Mouse (Mus musculus): ENCODE results near the gene Gsta2. TPM values are rescaled to one million over a fixed set of nuclear protein-coding genes. Genes with fewer than 3 reads are reported as not detected.
"Not testable (repeated sequence)": the region's sequence is repeated elsewhere in the genome, so short reads cannot be mapped to it uniquely, and the experiment has no call there.

Gsta2 gene
- polyA plus RNA-seq, 1 experiment from 2014 or later = not detected

- Histone ChIP-seq H3K9ac (ENCODE audit: low read length) (no peak overlapping the region), H3K27ac (ENCODE audit: low read depth, low read length) (no peak overlapping the region), H3K36me3 (ENCODE audit: control insufficient read depth, insufficient read depth, low read length) (no peaks in the 10 kb centered on the region), H3K4me2 (ENCODE audit: low read depth) (no peak overlapping the region), H3K9me3 (ENCODE audit: control insufficient read depth, low read length) (no peaks in the 10 kb centered on the region), H3K4me3 (ENCODE audit: low read depth, low read length) (no peak overlapping the region), H3K27me3 (ENCODE audit: control insufficient read depth, insufficient read depth, low read length) (no peaks in the 10 kb centered on the region), H3K4me1 (ENCODE audit: control insufficient read depth, insufficient read depth, low read length) (no peaks in the 10 kb centered on the region)
- DNase-seq (ENCODE audit: low spot score) = no peak
- WGBS = 75% methylated on average over 6 of the region's 6 CpGs
- ATAC-seq (ENCODE audit: insufficient read depth, low FRiP score, low TSS enrichment) = no peak
Measured at GRCm38 (mm10) chr9:78359750-78360483, 4.3 kb upstream of the Gsta2 start.

- Histone ChIP-seq H3K4me2 (ENCODE audit: low read depth) (no peak overlapping the region), H3K27ac (ENCODE audit: low read depth, low read length) (no peak overlapping the region), H3K9me3 (ENCODE audit: control insufficient read depth, low read length) (no peaks in the 10 kb centered on the region), H3K36me3 (ENCODE audit: control insufficient read depth, insufficient read depth, low read length) (no peaks in the 10 kb centered on the region), H3K27me3 (ENCODE audit: control insufficient read depth, insufficient read depth, low read length) (no peaks in the 10 kb centered on the region), H3K9ac (ENCODE audit: low read length) (no peak overlapping the region), H3K4me1 (ENCODE audit: control insufficient read depth, insufficient read depth, low read length) (no peaks in the 10 kb centered on the region), H3K4me3 (ENCODE audit: low read depth, low read length) (no peak overlapping the region)
- ATAC-seq (ENCODE audit: insufficient read depth, low FRiP score, low TSS enrichment) = no peak
- DNase-seq (ENCODE audit: low spot score) = peak; percentile 65
- 17% methylated on average over 9 of the region's 9 CpGs for WGBS
Measured at GRCm38 (mm10) chr9:78358053-78358452, 2.5 kb upstream of the Gsta2 start.

DNA sequence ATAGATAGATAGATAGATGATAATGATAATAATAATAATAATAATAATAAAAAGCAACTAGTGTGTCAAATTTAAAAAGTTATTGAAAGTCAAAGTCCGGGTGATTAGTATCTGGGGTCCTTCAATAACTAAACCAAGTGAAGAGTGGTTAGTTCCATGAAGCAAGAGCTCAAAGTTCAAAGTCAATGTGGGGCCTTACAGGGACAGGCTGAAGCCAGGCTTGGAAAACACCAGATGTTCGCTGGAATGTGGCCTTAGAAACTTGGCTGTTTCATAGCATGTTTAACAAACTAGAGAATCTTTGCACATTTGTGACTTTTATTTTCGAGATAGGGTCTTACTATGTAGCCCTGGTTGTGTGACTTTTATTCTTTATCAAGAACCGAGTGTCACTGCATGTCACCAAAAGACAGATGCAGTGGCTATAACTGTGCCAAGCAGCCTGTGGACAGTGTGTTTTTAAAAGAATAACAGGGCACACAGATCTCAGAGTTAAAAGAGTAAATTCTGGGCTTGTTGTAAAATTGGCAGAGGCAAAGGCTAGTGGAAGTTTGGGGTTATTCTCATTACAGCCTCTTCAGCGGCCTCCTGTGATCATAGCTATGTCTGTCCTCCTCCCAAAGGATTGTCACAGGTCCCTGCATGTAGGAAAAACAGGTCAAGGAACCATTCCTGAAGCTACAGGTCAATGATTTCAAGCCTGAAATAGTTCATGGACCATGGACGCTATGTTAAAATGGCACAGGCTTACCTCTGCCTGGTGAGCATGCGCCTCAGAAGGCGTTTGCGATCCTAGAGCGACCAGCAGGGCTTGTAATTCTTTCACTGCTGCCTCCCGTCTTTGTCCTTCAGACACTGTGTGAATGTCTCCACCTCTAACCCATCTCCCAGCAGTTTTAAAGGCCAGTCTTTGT is 666 bp downstream of the Gsta2 start:
- ATAC-seq (ENCODE audit: insufficient read depth, low FRiP score, low TSS enrichment) (no peak), DNase-seq (ENCODE audit: low spot score) (no peak)
- Histone ChIP-seq H3K9ac (ENCODE audit: low read length) (no peak overlapping the region), H3K36me3 (ENCODE audit: control insufficient read depth, insufficient read depth, low read length) (no peaks in the 10 kb centered on the region), H3K4me3 (ENCODE audit: low read depth, low read length) (no peak overlapping the region), H3K9me3 (ENCODE audit: control insufficient read depth, low read length) (no peaks in the 10 kb centered on the region), H3K4me2 (ENCODE audit: low read depth) (no peak overlapping the region), H3K27ac (ENCODE audit: low read depth, low read length) (no peak overlapping the region), H3K4me1 (ENCODE audit: control insufficient read depth, insufficient read depth, low read length) (no peaks in the 10 kb centered on the region), H3K27me3 (ENCODE audit: control insufficient read depth, insufficient read depth, low read length) (no peaks in the 10 kb centered on the region)
- 79% methylated on average over 11 of the region's 11 CpGs for WGBS

DNA sequence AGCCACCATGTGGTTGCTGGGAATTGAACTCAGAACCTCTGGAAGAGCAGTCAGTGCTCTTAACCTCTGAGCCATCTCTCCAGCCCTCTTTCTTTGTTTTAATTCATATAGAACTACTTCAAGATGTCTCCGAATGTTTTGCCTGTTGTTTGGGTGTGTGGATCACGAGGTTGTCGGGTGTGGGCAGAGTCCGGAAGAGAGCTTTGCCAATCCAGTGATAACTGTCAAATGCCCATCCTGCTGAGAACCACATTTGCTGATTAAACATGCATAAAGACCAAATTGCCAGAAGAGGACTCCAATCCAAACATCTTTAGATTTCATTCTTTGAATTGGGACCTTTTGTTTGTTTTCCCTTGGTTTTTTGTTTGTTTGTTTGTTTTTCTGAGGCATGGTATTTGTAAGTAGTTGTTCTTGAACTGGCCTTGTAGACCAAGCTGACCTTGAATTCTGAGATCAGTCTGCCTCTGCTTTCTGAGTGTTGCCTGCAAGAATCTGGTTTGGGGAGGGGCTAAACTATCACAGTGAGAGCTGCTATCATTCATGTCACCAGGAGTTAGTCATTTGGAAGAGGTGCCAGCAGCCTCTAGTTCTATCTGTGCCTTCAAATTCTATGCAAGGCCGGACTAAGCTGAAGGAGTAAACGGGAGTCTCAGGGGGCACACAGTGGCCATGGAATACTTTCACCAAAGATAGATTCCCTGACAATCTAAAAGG is 3.9 kb downstream of the Gsta2 start:
- H3K27ac ChIP-seq (ENCODE audit: low read depth, low read length) = no peak overlapping the region
- WGBS = 90% methylated on average over 6 of the region's 6 CpGs
- ATAC-seq (ENCODE audit: insufficient read depth, low FRiP score, low TSS enrichment) = no peak

GRCm38 (mm10) chr9:78350007-78350406 is 5.6 kb downstream of the Gsta2 start:
- H3K9me3 ChIP-seq (ENCODE audit: control insufficient read depth, low read length); H3K36me3 ChIP-seq (ENCODE audit: control insufficient read depth, insufficient read depth, low read length); DNase-seq (ENCODE audit: low spot score): not testable (repeated sequence)

More for the DNA sequence above, 3.9 kb downstream of the Gsta2 start:
- Histone ChIP-seq H3K4me2 (ENCODE audit: low read depth) (no peak overlapping the region), H3K4me1 (ENCODE audit: control insufficient read depth, insufficient read depth, low read length) (no peaks in the 10 kb centered on the region), H3K4me3 (ENCODE audit: low read depth, low read length) (no peak overlapping the region), H3K9me3 (ENCODE audit: control insufficient read depth, low read length) (no peaks in the 10 kb centered on the region), H3K27me3 (ENCODE audit: control insufficient read depth, insufficient read depth, low read length) (no peaks in the 10 kb centered on the region), H3K36me3 (ENCODE audit: control insufficient read depth, insufficient read depth, low read length) (no peaks in the 10 kb centered on the region), H3K9ac (ENCODE audit: low read length) (no peak overlapping the region)
- no peak for DNase-seq (ENCODE audit: low spot score)

GRCm38 (mm10) chr9:78349141-78349540 is 6.4 kb downstream of the Gsta2 start:
- not testable (repeated sequence) for H3K9ac ChIP-seq (ENCODE audit: low read length); H3K4me2 ChIP-seq (ENCODE audit: low read depth)
- WGBS = 80% methylated on average over 3 of the region's 3 CpGs

More at GRCm38 (mm10) chr9:78350007-78350406, 5.6 kb downstream of the Gsta2 start:
- not testable (repeated sequence) for H3K9ac ChIP-seq (ENCODE audit: low read length); H3K4me2 ChIP-seq (ENCODE audit: low read depth); H3K4me1 ChIP-seq (ENCODE audit: control insufficient read depth, insufficient read depth, low read length); H3K4me3 ChIP-seq (ENCODE audit: low read depth, low read length); H3K27me3 ChIP-seq (ENCODE audit: control insufficient read depth, insufficient read depth, low read length); ATAC-seq (ENCODE audit: insufficient read depth, low FRiP score, low TSS enrichment); H3K27ac ChIP-seq (ENCODE audit: low read depth, low read length)

DNA sequence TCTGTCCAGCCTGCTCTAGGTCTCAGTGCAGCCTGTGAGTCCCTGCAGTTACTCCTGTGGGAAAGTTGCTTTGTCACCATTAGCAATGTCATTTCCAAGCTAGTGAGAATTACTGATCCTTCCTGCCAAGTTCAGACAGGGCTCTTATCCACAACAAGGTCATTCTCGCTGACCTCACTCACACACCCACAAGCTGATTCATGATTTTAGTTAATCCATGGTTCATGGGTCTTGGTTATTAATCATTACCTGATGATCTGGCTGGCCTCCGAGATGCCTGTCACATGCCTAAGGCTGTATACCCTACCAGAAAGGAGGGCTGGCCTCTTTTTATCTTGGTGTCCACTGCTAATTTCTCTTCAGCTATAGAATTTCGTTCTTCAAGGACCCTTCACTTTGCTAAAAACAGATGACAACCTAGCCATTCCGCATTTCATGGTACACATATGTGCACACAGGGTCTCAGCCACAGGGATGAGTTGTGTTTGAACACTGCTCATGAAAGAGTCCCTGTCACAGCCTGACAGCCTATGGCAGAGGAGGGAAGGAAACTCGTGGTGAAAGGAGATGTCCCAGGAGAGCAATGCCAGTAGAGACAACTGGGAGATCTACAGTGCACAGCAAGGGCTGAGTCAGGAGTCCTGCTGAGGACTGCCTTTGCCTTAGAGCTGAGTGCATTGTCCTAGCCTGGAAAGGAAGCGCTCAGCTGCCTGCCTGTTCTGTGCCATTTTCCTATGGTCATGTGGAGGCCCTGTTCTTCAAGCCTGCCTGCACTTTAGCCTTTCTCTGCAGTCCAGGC is 7.2 kb downstream of the Gsta2 start:
- H3K4me1 ChIP-seq (ENCODE audit: control insufficient read depth, insufficient read depth, low read length); H3K27ac ChIP-seq (ENCODE audit: low read depth, low read length); DNase-seq (ENCODE audit: low spot score); H3K36me3 ChIP-seq (ENCODE audit: control insufficient read depth, insufficient read depth, low read length); H3K9me3 ChIP-seq (ENCODE audit: control insufficient read depth, low read length); H3K4me3 ChIP-seq (ENCODE audit: low read depth, low read length); H3K27me3 ChIP-seq (ENCODE audit: control insufficient read depth, insufficient read depth, low read length); H3K9ac ChIP-seq (ENCODE audit: low read length); ATAC-seq (ENCODE audit: insufficient read depth, low FRiP score, low TSS enrichment); H3K4me2 ChIP-seq (ENCODE audit: low read depth): not testable (repeated sequence)
- WGBS = 64% methylated on average over 6 of the region's 6 CpGs

More at GRCm38 (mm10) chr9:78349141-78349540, 6.4 kb downstream of the Gsta2 start:
- not testable (repeated sequence) for DNase-seq (ENCODE audit: low spot score); H3K36me3 ChIP-seq (ENCODE audit: control insufficient read depth, insufficient read depth, low read length); H3K4me3 ChIP-seq (ENCODE audit: low read depth, low read length); H3K27ac ChIP-seq (ENCODE audit: low read depth, low read length); ATAC-seq (ENCODE audit: insufficient read depth, low FRiP score, low TSS enrichment); H3K27me3 ChIP-seq (ENCODE audit: control insufficient read depth, insufficient read depth, low read length); H3K9me3 ChIP-seq (ENCODE audit: control insufficient read depth, low read length); H3K4me1 ChIP-seq (ENCODE audit: control insufficient read depth, insufficient read depth, low read length)

DNA sequence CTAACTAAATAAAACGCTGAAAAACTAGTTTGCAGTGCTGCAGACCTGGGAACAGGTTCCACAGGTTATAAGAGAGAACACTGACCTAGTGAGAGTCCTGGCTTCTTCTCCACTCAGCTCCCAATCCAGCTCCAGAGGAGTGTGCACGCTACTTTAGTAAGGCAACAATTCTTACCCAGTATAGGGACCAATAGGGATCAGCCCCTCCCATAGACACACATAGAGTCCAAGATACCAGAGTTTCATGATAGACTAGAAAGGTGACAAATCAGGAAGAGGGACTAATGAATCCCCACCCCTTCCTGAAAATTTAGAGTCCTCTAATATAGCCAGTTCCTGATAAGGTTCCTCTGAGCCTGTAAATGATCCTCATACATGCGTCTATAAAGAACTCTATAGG is 8.6 kb downstream of the Gsta2 start:
- Histone ChIP-seq H3K4me3 (ENCODE audit: low read depth, low read length) (no peak overlapping the region), H3K4me2 (ENCODE audit: low read depth) (no peak overlapping the region), H3K36me3 (ENCODE audit: control insufficient read depth, insufficient read depth, low read length) (no peaks in the 10 kb centered on the region), H3K27ac (ENCODE audit: low read depth, low read length) (no peak overlapping the region), H3K9ac (ENCODE audit: low read length) (no peak overlapping the region), H3K9me3 (ENCODE audit: control insufficient read depth, low read length) (no peaks in the 10 kb centered on the region), H3K27me3 (ENCODE audit: control insufficient read depth, insufficient read depth, low read length) (no peaks in the 10 kb centered on the region), H3K4me1 (ENCODE audit: control insufficient read depth, insufficient read depth, low read length) (no peaks in the 10 kb centered on the region)
- DNase-seq (ENCODE audit: low spot score) (no peak), ATAC-seq (ENCODE audit: insufficient read depth, low FRiP score, low TSS enrichment) (no peak)
- whole genome bisulfite sequencing = 76% methylated on average over 3 of the region's 3 CpGs
